Mouse (Mus musculus): ENCODE data around the gene Pkn1. TPM values are rescaled to one million over a fixed set of nuclear protein-coding genes. Genes with fewer than 3 reads are reported as not detected.

Pkn1 gene
- polyA plus RNA-seq, 1 experiment from 2014 or later = 22.7 TPM

DNA sequence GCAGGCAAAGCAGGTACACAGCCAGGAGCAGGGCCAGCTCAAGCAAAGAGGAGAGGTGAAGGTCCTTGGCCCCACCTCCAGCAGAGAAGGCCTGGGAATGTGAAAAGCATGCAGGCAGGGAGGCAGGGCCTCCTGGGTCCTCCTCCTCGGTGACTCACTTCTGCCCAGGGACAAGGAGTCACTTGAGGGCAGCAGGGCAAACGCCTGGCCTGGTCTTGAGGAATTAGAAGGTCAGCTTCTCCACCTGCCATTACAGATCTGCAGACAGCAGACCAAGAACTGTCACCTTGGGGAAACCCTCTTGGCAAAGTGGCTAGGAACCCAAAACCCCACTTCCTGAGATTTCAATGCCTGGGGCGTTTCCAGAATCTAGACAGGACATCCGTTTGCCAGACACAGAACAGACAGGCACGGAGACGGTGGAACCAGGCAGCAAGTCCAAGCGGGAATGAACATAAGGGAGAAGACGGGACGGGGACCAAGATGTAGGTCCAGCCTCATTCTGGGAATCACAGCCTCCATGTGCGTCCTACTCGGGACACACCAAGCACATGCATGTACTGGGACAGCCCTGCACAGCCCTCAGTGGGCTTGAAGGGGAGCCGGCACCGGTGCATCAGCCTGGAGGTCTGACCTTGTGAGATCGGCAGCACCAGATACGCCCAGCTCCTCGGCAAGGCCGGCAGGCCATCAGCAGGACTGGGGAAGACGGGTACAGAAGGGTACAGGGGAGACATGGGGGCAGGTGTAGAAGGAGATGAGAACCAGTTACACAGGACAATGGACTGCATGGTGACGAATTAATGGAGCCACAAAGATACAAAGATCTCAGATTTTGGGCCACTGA lies 1.4 kb downstream of the Pkn1 start:
- H3K27ac ChIP-seq (replicated peaks in 1 of 2; ENCODE audit: control insufficient read depth in 1 of 2, insufficient read depth in 1 of 2, low read depth in 2 of 2, low read length in 2 of 2) = peak overlapping the region; percentile 61 to 77
- H3K4me2 ChIP-seq (ENCODE audit: low read length) = peak overlapping the region; percentile 89
- H3K4me3 ChIP-seq (ENCODE audit: control insufficient read depth in 1 of 2, insufficient read depth in 1 of 2, low read depth in 1 of 2, low read length in 2 of 2) = peak overlapping the region; percentile 88 to 93
- H3K9ac ChIP-seq (ENCODE audit: low read length) = peak overlapping the region; percentile 97
- no peaks in the 10 kb centered on the region for H3K27me3 ChIP-seq (ENCODE audit: control insufficient read depth, insufficient read depth, low read length)
- no peaks in the 10 kb centered on the region for H3K9me3 ChIP-seq (ENCODE audit: control insufficient read depth, low read length)
- WGBS = 42% methylated on average over 19 of the region's 19 CpGs
- no peak for ATAC-seq (ENCODE audit: insufficient number of reproducible peaks, insufficient read depth, low FRiP score, low read depth)
- peaks cover 16 to 42% of the 10 kb centered on the region in 2 experiments for H3K4me1 ChIP-seq (ENCODE audit: control insufficient read depth in 2 of 2, insufficient read depth in 2 of 2, low read length in 2 of 2)
- H3K36me3 ChIP-seq (ENCODE audit: control insufficient read depth, insufficient read depth, low read length) = peaks cover 9% of the 10 kb centered on the region

DNA sequence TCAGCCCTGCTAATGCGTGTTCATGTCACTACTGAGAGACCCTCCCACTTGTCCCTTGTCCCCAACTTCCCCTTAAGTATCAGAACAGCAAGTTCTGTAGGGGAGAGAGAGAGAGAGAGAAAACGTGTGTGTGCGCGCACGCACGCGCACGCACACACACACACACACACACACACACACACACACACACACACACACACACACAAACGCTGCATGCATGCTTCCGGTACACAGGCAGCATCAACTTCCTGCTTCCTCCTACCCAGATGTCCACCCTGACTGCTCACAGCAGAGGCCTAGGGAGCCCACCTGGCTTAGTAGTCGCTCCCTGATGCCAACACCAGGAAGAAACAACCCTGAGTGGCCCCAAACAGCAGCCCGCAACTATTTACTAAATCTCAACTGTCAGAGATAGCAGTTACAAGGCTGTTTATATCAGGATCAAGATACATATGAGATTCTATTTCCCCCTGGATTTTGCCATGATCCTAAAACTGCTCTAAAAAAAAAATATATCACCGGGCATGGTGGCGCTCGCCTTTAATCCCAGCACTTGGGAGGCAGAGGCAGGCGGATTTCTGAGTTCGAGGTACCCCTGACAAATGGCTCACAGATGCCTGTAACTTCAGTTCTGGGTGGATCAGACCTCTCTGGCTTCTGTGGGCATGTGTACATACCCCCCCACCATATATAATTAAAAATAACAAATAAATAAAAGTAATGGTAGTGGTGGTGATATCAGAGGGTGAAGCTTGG lies 3.5 kb downstream of the Pkn1 start:
- Histone ChIP-seq H3K36me3 (ENCODE audit: control insufficient read depth, insufficient read depth, low read length) (peaks cover 30% of the 10 kb centered on the region), H3K4me2 (ENCODE audit: low read length) (no peak overlapping the region), H3K27ac (replicated peaks in 1 of 2; ENCODE audit: control insufficient read depth in 1 of 2, insufficient read depth in 1 of 2, low read depth in 2 of 2, low read length in 2 of 2) (no peak overlapping the region), H3K4me3 (ENCODE audit: control insufficient read depth in 1 of 2, insufficient read depth in 1 of 2, low read depth in 1 of 2, low read length in 2 of 2) (no peak overlapping the region), H3K9ac (ENCODE audit: low read length) (no peak overlapping the region), H3K4me1 (ENCODE audit: control insufficient read depth in 2 of 2, insufficient read depth in 2 of 2, low read length in 2 of 2) (peaks cover 16 to 36% of the 10 kb centered on the region in 2 experiments), H3K27me3 (ENCODE audit: control insufficient read depth, insufficient read depth, low read length) (no peaks in the 10 kb centered on the region), H3K9me3 (ENCODE audit: control insufficient read depth, low read length) (no peaks in the 10 kb centered on the region)
- WGBS = 82% methylated on average over 11 of the region's 17 CpGs
- no peak for ATAC-seq (ENCODE audit: insufficient number of reproducible peaks, insufficient read depth, low FRiP score, low read depth)

DNA sequence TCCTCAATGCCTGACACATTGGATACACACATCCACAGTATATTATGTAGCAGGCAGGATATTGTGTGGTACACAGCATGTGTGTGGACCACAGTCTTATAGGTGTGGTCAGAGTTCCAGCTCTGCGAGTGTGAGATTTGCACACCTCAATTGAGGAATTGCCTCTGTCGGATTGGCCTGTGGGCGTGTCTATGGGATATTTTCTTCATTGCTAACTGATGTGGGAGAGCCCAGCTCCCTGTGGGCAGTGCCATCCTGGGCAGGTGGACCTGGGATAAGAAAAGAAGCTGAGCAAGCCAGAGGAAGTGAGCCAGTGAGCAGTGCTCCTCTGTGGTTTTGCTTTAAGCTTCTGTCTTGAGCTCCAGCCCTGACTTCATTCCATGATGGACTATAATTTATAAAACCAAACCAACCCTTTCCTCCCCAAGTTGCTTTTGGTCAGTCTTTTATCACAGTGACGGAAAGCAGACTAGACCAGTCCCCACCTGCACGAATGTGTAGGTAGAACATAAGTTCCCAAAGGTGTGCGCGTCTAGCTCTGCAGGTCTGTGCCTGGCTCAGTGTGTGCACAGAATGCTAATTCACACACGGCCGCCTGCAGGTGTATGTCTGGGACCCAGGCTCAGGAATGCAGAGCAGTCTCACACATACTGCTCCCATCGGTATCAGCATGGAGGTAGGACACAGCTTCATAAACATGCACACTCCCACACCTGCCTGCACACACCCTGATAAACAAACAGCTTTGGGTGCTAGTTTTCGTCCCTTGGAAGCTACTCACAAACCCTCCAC lies 4.4 kb downstream of the Pkn1 start:
- WGBS = 78% methylated on average over 11 of the region's 11 CpGs
- Histone ChIP-seq H3K4me1 (ENCODE audit: control insufficient read depth in 2 of 2, insufficient read depth in 2 of 2, low read length in 2 of 2) (peaks cover 14 to 26% of the 10 kb centered on the region in 2 experiments), H3K4me2 (ENCODE audit: low read length) (no peak overlapping the region), H3K4me3 (ENCODE audit: control insufficient read depth in 1 of 2, insufficient read depth in 1 of 2, low read depth in 1 of 2, low read length in 2 of 2) (no peak overlapping the region), H3K27ac (replicated peaks in 1 of 2; ENCODE audit: control insufficient read depth in 1 of 2, insufficient read depth in 1 of 2, low read depth in 2 of 2, low read length in 2 of 2) (no peak overlapping the region), H3K9ac (ENCODE audit: low read length) (no peak overlapping the region), H3K27me3 (ENCODE audit: control insufficient read depth, insufficient read depth, low read length) (no peaks in the 10 kb centered on the region), H3K36me3 (ENCODE audit: control insufficient read depth, insufficient read depth, low read length) (peaks cover 39% of the 10 kb centered on the region), H3K9me3 (ENCODE audit: control insufficient read depth, low read length) (no peaks in the 10 kb centered on the region)
- ATAC-seq (ENCODE audit: insufficient number of reproducible peaks, insufficient read depth, low FRiP score, low read depth) = no peak

DNA sequence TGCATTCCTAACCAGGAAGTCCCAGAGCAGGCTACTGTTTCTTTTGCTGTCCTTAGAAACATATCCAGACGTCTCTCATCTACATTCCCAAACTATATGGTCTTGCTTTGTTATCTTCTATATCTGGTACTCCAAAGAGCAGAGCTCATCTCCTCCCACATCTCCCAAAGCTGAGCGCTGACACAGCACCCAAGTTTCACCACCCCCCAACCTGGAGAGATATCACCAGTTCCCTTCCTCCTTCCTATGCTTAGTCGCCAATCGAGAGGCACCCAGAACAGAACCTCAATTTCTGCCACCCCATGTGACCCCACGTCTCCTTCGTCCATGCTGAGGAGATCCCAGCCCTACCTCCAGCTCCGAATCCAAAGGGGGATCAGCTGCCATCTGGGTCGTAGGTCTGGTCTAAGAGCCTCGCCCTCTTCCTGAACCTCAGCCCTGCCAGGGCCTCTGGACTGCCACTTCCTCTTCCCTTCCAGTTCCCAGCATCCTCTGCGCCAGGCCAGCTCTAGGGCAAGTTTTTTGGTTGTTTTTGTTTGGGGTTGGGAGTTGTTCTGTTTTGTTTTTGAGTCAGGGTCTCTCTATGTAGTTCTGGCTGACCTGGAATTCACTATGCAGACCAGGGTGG lies 5.3 kb downstream of the Pkn1 start:
- peaks cover 44% of the 10 kb centered on the region for H3K36me3 ChIP-seq (ENCODE audit: control insufficient read depth, insufficient read depth, low read length)
- no peak overlapping the region for H3K4me2 ChIP-seq (ENCODE audit: low read length)
- no peak overlapping the region for H3K27ac ChIP-seq (replicated peaks in 1 of 2; ENCODE audit: control insufficient read depth in 1 of 2, insufficient read depth in 1 of 2, low read depth in 2 of 2, low read length in 2 of 2)
- peaks cover 14 to 23% of the 10 kb centered on the region in 2 experiments for H3K4me1 ChIP-seq (ENCODE audit: control insufficient read depth in 2 of 2, insufficient read depth in 2 of 2, low read length in 2 of 2)
- 70% methylated on average over 10 of the region's 10 CpGs for WGBS
- H3K4me3 ChIP-seq (ENCODE audit: control insufficient read depth in 1 of 2, insufficient read depth in 1 of 2, low read depth in 1 of 2, low read length in 2 of 2) = no peak overlapping the region
- no peaks in the 10 kb centered on the region for H3K9me3 ChIP-seq (ENCODE audit: control insufficient read depth, low read length)
- ATAC-seq (ENCODE audit: insufficient number of reproducible peaks, insufficient read depth, low FRiP score, low read depth) = no peak
- H3K9ac ChIP-seq (ENCODE audit: low read length) = no peak overlapping the region
- no peaks in the 10 kb centered on the region for H3K27me3 ChIP-seq (ENCODE audit: control insufficient read depth, insufficient read depth, low read length)

DNA sequence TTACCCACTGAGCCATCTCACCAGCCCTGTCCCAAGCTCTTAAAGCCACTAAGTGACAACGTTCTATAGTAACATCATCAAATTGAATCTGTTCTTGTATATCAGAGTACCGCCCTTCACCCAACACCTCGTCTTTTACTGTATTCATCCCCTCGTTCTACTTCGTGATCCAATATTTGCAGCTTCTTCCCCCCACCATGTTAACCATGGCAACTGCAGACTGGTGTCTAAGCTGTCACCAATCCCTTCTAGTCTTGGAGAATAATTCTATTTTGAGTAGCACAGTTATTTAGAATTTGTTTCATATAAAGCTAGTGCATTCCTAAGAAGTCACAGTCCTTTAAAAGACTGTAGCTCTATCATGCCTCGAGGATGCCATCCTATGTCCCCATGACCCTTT lies 9.7 kb downstream of the Pkn1 start:
- H3K4me3 ChIP-seq (ENCODE audit: control insufficient read depth in 1 of 2, insufficient read depth in 1 of 2, low read depth in 1 of 2, low read length in 2 of 2) = no peak overlapping the region
- H3K9me3 ChIP-seq (ENCODE audit: control insufficient read depth, low read length) = no peaks in the 10 kb centered on the region
- WGBS = 90% methylated on average over 6 of the region's 6 CpGs
- H3K4me1 ChIP-seq (ENCODE audit: control insufficient read depth in 2 of 2, insufficient read depth in 2 of 2, low read length in 2 of 2) = no peaks in the 10 kb centered on the region; a peak in 1 of 4 replicates
- H3K4me2 ChIP-seq (ENCODE audit: low read length) = no peak overlapping the region
- H3K27ac ChIP-seq (replicated peaks in 1 of 2; ENCODE audit: control insufficient read depth in 1 of 2, insufficient read depth in 1 of 2, low read depth in 2 of 2, low read length in 2 of 2) = no peak overlapping the region
- H3K27me3 ChIP-seq (ENCODE audit: control insufficient read depth, insufficient read depth, low read length) = no peaks in the 10 kb centered on the region
- H3K9ac ChIP-seq (ENCODE audit: low read length) = no peak overlapping the region
- no peak for ATAC-seq (ENCODE audit: insufficient number of reproducible peaks, insufficient read depth, low FRiP score, low read depth)
- peaks cover 71% of the 10 kb centered on the region for H3K36me3 ChIP-seq (ENCODE audit: control insufficient read depth, insufficient read depth, low read length)

DNA sequence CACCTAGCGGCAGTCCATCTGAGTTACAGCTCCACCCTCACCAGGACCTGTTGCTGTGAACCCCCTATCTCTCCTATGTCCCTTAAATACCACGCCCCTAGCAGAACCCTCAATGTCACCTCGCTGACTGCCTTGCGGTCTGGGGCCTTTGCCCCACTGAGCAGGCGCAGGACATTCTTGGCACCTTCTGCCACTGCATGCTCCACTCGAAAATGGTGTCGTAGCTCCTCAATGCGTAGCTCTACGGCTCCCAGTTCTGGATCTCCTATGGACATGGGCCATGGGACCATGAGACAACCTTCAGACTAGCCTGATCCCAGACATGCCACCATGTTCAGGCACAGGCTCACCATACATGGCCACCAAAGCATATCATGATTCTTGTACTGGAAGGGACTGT lies 14.5 kb downstream of the Pkn1 start:
- no peak for ATAC-seq (ENCODE audit: insufficient number of reproducible peaks, insufficient read depth, low FRiP score, low read depth)
- Histone ChIP-seq H3K4me3 (ENCODE audit: control insufficient read depth in 1 of 2, insufficient read depth in 1 of 2, low read depth in 1 of 2, low read length in 2 of 2) (no peak overlapping the region), H3K36me3 (ENCODE audit: control insufficient read depth, insufficient read depth, low read length) (peaks cover 76% of the 10 kb centered on the region), H3K9me3 (ENCODE audit: control insufficient read depth, low read length) (no peaks in the 10 kb centered on the region), H3K4me2 (ENCODE audit: low read length) (no peak overlapping the region), H3K9ac (ENCODE audit: low read length) (no peak overlapping the region), H3K27ac (replicated peaks in 1 of 2; ENCODE audit: control insufficient read depth in 1 of 2, insufficient read depth in 1 of 2, low read depth in 2 of 2, low read length in 2 of 2) (no peak overlapping the region), H3K27me3 (ENCODE audit: control insufficient read depth, insufficient read depth, low read length) (no peaks in the 10 kb centered on the region), H3K4me1 (ENCODE audit: control insufficient read depth in 2 of 2, insufficient read depth in 2 of 2, low read length in 2 of 2) (peaks cover 10 to 14% of the 10 kb centered on the region in 2 experiments; a peak in 3 of 4 replicates)
- WGBS = 82% methylated on average over 9 of the region's 9 CpGs

DNA sequence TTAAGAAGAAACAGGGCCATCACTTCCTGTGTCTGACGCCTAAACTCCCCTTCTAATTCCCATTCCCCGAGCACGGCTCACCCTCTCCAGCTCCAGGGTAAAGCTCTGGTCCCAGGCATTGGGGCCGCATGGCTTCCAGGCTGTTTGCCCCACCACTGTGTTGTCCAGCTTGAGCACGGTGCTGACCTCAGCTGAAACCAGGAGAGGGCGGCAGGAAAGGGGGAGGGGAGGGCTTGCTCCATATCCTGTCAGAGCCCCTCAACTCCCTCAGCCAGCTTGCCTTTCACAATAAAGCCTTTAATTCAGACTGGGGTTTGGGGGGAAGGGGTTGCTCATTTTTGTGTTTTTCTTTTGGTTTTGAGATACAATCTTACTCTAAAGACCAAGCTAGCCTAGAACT lies 17.9 kb downstream of the Pkn1 start:
- no peak overlapping the region for H3K4me3 ChIP-seq (ENCODE audit: control insufficient read depth in 1 of 2, insufficient read depth in 1 of 2, low read depth in 1 of 2, low read length in 2 of 2)
- H3K36me3 ChIP-seq (ENCODE audit: control insufficient read depth, insufficient read depth, low read length) = peaks cover 93% of the 10 kb centered on the region
- H3K27ac ChIP-seq (replicated peaks in 1 of 2; ENCODE audit: control insufficient read depth in 1 of 2, insufficient read depth in 1 of 2, low read depth in 2 of 2, low read length in 2 of 2) = peak overlapping the region; percentile 59 to 64
- peaks cover 10 to 14% of the 10 kb centered on the region in 2 experiments; a peak in 3 of 4 replicates for H3K4me1 ChIP-seq (ENCODE audit: control insufficient read depth in 2 of 2, insufficient read depth in 2 of 2, low read length in 2 of 2)
- no peak overlapping the region for H3K4me2 ChIP-seq (ENCODE audit: low read length)
- H3K9me3 ChIP-seq (ENCODE audit: control insufficient read depth, low read length) = no peaks in the 10 kb centered on the region
- H3K27me3 ChIP-seq (ENCODE audit: control insufficient read depth, insufficient read depth, low read length) = no peaks in the 10 kb centered on the region
- no peak overlapping the region for H3K9ac ChIP-seq (ENCODE audit: low read length)
- 0 out of 2 replicates have a peak, but pooled peaks have one; percentile 40 for ATAC-seq (ENCODE audit: insufficient number of reproducible peaks, insufficient read depth, low FRiP score, low read depth)
- WGBS = 16% methylated on average over 6 of the region's 6 CpGs
